Mouse (Mus musculus): ENCODE measurements around the gene Fto.

- no peak for TF ChIP-seq POLR2A (IDR thresholded peaks at IDR 0.05; ENCODE audit: borderline replicate concordance, insufficient read depth, low read length)
- TF ChIP-seq CTCF (IDR thresholded peaks at IDR 0.05; ENCODE audit: borderline replicate concordance, insufficient read depth, low read depth, low read length) = no peak
These were observed 356.2 kb downstream of the Fto start for GRCm38 (mm10) chr8:91669461-91670071.
